Mouse (Mus musculus): ENCODE measurements around the gene Hrnr.
A peak's percentile ranks its signal among the peaks of the same experiment; 100 is the strongest.

The Hrnr gene

DNA sequence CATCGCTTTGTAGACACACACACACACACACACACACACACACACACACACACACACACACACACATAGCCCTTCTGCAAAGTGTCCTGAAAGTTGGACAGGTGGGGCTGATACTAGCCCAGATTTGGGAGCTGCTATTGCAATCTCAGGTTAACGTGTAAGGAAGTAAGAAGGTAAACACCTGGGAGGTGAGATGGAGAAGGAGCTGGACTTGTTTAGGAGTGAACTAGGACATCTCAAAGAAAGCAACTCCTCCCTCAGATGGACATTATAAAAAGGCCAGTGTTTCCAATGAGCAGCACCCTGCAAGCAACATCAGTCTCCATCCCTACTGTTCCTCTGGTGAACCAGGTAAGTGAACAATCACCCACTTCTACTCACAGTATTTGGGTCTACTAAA is at the start of gene Hrnr:
Gene Hrnr (plus strand): TSS at position 301 of the 400 bp plus-strand sequence.
- no peak for DNase-seq (ENCODE audit: low read depth, low spot score)

- DNase-seq (ENCODE audit: low read depth, low spot score): no peak
Measured at GRCm38 (mm10) chr3:93273223-93273622, 46.3 kb upstream of the Hrnr start, which contains the start of gene Flg. Gene Flg (plus strand): TSS chr3:93273523.

DNA sequence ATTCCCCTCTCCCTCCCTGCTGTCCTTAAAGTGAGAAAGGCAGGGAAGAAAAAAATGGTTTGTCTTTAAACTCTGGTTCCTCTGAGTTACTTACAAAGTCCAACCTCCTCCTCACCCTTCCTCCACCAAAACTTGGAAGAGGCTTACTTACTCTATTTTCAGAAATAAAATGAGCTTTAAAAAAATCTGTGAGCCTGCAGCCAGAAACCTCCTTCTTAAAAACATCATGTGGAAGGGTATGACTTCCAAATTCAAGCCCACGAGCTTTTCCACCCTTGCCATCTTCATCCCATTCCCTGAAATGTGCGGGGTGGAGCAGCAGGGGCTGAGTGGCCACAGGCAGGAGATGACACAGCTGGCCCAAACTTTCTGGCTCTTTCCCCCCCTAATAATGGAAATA is 22.0 kb upstream of the Hrnr start:
- no peak for DNase-seq (ENCODE audit: low read depth, low spot score)

DNA sequence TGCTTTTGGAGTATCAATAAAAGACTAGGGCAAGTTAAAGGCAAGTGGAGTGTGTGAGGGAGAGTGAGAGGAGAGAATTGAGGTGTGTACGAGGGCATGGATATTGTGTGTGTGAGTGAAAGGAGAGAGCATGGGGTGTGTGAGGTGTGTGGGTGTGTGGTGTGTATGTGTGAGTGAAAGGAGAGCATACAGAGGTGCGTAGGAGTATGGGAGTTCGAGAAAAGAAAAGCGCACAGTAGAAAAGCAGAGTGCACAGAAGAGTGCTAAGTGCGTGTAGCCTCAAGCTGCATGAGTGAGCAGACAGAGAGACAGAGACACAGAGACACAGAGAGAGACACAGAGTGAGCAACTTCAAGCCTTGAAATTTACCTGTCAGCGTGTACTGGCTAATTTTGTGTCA is 19.7 kb upstream of the Hrnr start:
- no peak for DNase-seq (ENCODE audit: low read depth, low spot score)

DNA sequence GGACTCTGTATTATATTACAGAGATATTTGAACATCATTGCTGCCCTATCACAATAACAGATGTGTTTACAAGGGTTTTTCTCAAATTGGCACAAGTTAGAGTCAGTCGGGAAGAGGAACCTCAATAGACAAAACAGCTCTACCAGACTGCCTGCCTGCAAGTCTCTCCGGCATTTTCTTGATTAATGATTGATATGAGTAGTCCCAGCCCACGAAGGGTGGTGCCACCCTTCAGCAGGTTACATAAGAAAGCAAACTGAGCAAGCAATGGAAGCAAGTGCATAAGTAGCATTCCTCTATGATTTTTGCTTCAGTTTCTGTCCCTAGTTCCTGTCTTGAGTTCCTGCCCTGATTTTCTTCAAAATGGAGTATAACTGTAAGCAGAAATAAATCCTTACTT is 17.7 kb upstream of the Hrnr start:
- no peak for DNase-seq (ENCODE audit: low read depth, low spot score)

GRCm38 (mm10) chr3:93306142-93306541 is 13.4 kb upstream of the Hrnr start:
- DNase-seq (ENCODE audit: low read depth, low spot score): no peak

GRCm38 (mm10) chr3:93311371-93311770 is 8.2 kb upstream of the Hrnr start:
- DNase-seq (ENCODE audit: low read depth, low spot score): peak; percentile 24

DNA sequence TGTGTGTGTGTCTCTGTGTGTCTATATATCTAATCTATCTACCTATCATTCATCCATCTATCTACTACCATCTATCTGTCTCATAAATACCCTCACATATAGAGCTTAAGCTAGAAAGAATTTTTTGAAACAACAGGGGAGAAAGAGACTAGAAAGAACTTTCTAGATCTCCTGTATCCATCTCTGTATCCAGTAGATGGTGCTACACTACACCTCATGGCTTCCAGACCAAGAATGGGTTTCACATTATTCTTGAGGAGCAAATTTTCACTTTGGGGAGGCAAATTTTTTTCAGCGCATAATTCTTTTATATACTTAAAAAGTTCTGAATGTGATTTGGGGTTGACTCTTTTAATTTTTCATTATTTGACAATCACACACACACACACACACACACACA is 5.2 kb upstream of the Hrnr start:
- DNase-seq (ENCODE audit: low read depth, low spot score): peak; percentile 9

DNA sequence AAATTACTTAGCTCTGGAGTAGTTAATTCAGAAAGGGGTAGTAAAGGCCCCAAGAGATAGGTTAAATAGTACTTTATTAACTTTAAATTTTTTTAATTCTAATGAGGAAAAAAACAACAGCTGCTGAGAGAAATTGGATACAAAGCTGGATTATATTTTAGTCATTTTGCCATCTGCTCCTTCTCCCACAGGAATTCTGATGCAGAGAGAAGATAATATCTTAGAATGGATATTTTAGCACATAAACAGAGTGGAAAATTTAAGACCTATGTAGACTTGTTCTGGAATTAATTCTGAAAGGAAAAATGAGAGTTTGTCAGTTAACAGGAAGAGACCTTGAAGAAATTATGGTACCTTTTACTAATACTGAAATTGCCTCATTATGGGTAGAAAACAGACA is 18.2 kb downstream of the Hrnr start:
- DNase-seq (ENCODE audit: low read depth, low spot score): no peak

DNA sequence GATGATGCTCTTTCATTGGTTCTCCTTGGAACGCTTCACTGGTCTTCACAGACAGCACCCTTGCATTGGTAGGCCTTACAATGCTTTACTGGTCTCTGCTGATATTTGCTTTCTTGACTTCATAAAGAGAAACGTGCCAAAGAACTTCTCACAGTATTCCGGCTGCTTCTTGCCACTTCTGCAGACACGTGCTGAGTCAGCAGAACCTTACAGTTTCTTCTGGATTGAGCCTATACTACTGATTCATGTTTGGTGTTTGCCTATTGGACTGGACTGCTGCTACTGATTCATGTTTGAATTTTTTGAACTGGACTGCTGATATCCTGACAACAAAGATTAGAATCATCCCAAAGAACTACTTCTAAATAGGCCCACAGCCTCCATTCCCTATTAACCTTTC is 20.5 kb downstream of the Hrnr start:
- no peak for DNase-seq (ENCODE audit: low read depth, low spot score)

- peak; percentile 75 for DNase-seq (ENCODE audit: low read depth, low spot score)
Measured at GRCm38 (mm10) chr3:93346896-93347295, 27.3 kb downstream of the Hrnr start.

- peak; percentile 55 for DNase-seq (ENCODE audit: low read depth, low spot score)
Measured at GRCm38 (mm10) chr3:93360045-93360444, 40.5 kb downstream of the Hrnr start.

DNA sequence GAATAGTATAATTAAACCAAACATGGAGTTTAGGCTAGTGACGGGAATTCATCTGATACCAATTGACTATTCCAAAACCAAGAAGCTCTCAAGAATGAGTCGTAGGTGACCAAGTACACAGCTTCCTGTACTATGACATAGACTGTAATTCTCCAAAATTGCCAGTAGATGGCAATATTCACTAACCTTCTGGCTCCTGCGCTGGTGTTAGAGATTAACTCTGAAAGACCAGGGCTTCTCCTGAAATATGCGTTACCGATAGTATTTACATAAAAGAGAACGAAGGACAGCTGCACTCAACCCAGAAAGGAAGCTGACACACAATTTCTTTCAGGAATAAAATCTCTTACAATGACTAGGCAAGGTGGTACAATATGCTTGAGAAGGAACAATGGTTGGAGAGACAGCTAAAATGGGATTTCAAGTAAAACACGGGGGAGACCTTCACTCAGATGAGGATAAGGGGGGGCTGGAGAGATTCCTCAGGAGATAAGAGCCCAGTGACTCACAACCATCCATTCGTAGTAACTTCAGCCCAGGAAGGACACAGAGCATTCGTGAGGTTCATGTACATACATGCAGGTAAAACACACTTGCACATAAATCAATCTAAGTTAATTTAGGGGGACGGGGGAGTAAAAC is 42.5 kb downstream of the Hrnr start:
- peak; percentile 83 for DNase-seq (ENCODE audit: low read depth, low spot score)

GRCm38 (mm10) chr3:93366966-93367575 is 47.5 kb downstream of the Hrnr start:
- DNase-seq (ENCODE audit: low read depth, low spot score): no peak

- no peak for DNase-seq (ENCODE audit: low read depth, low spot score)
Measured at GRCm38 (mm10) chr3:93368171-93368570, 48.6 kb downstream of the Hrnr start.

DNA sequence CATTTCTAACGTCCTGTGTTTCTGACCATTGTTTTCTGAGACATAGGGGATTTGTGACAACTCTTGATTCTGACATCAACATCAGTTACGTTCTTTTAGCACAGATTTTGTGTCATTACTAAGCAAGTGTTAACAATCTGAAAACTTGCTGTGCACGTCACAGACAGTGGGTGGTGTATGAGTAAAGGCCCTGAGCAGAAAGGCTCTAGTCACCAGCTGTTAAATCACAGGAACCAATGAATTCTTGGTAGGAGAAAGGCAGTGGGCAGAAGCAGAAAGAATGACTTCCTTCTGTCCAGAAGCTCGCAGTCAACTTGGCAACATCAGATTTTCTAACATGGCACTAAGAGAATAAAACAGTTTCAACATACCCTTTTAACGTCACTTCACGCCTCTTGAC is 53.9 kb downstream of the Hrnr start:
- DNase-seq (ENCODE audit: low read depth, low spot score): no peak

DNA sequence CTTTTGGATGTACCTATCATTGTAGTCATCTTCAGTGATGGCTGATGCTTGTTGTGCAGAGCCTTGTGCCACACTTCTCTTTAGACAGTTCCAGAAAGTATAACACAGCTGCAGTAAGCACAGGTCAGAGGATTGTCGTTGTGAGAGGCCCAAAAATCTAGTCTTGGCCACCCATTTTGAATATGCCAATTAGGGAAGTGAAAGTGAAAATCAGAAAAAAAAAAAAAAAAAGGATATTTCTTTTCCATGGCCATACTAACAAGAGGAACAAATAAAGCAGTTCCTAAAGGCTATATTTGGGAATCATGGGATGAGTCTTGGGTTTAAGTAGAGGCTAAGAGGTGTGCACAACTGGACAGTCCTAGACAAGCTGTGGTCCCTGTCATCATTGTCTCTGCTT is 55.6 kb downstream of the Hrnr start:
- no peak for DNase-seq (ENCODE audit: low read depth, low spot score)

DNA sequence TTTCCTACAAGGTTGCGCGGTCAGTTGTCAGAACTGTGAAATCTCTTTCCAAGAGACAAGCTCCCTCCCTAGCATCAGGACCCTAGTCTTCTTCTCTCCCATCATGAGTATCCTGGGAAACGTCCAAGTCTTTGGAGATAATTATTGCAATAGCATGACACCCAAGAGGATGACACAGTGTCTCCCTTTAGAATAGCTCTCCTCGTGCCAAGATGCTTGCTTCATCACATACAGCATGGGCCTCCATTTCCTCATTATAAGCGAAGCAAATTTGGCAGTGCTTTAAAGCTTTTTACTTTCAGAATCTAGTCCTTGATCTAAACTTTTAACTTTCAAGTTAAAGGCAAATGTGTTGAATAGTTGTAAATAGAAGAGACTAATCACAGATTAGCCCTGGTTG is 56.1 kb downstream of the Hrnr start:
- no peak for DNase-seq (ENCODE audit: low read depth, low spot score)

DNA sequence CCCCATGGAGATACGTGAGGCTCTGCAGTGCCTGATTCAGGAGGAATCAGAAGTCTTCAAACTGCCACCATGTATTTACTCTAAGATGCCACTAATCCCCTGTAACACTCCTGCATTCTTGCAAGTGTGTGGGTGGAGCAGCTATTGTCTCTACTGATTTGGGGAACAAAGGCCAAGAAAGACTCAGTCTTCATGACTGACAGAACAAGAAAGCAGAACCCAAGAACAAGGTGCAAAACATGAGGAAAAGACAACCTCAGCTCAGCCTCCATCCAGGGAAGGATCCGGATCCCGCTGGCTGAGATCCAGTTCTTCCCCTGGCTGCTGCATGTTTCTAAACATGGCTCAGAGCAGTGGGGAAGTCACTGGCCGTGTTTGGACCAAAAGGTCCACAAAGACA is 58.6 kb downstream of the Hrnr start:
- DNase-seq (ENCODE audit: low read depth, low spot score): no peak

All from 3T3-L1 (cell line).